Comparison of ENCODE assay signal across 18 mouse cellular contexts in genomic region chr1:87953073-87953472, GRCm38 (mm10).
"Had no signal": no experiment of that assay in that cellular context is flagged by ENCODE, and none has a peak within 500 bp of the region (broad histone marks: within the 10 kb centered on the region; RNA-seq: fewer than 3 reads in every experiment).

No protein-coding gene starts in this region.

- H3K4me3 ChIP-seq: kidney, embryonic 15.5 days; limb, embryonic 10.5 days; limb, embryonic 13.5 days; liver, embryonic 15.5 days; midbrain, embryonic 13.5 days; myocyte; neural tube, embryonic 13.5 days had no signal

- H3K4me1 ChIP-seq: kidney, embryonic 15.5 days; limb, embryonic 10.5 days; limb, embryonic 13.5 days; midbrain, embryonic 13.5 days; neural tube, embryonic 13.5 days had no signal

- DNase-seq: kidney, adult 11 months; kidney, adult 8-10 months; kidney, postnatal 10 days; kidney, postnatal 36 days; liver; lung, adult 2 months; lung, postnatal 14 days; lung, postnatal 4 days; thymus, adult 18-20 months; thymus, postnatal 36 days had no signal

- H3K9me3 ChIP-seq: kidney, embryonic 15.5 days; limb, embryonic 10.5 days; limb, embryonic 13.5 days; liver, embryonic 15.5 days; midbrain, embryonic 13.5 days; neural tube, embryonic 13.5 days had no signal

- ATAC-seq: midbrain, embryonic 13.5 days; midbrain, embryonic 16.5 days had no signal

- H3K4me2 ChIP-seq: kidney, embryonic 15.5 days; limb, embryonic 13.5 days; liver, embryonic 15.5 days; midbrain, embryonic 13.5 days; neural tube, embryonic 13.5 days had no signal

- H3K27ac ChIP-seq: kidney, embryonic 15.5 days; limb, embryonic 10.5 days; limb, embryonic 13.5 days; liver, embryonic 15.5 days; midbrain, embryonic 13.5 days; neural tube, embryonic 13.5 days had no signal

- H3K9ac ChIP-seq: kidney, embryonic 15.5 days; limb, embryonic 13.5 days; liver, embryonic 15.5 days; midbrain, embryonic 13.5 days; neural tube, embryonic 13.5 days had no signal

- H3K27me3 ChIP-seq: kidney, embryonic 15.5 days; limb, embryonic 13.5 days; liver, embryonic 15.5 days; midbrain, embryonic 13.5 days; neural tube, embryonic 13.5 days had no signal
